Mouse (Mus musculus) urinary bladder, postnatal 10 days (tissue): Measurements from ENCODE around the gene Rhoh.

Experiments used
- DNase-seq: peaks from one replicate; pipeline ENCODE4 v3.0.0; 2022; ENCODE audit warnings: low spot score

Rhoh gene

DNA sequence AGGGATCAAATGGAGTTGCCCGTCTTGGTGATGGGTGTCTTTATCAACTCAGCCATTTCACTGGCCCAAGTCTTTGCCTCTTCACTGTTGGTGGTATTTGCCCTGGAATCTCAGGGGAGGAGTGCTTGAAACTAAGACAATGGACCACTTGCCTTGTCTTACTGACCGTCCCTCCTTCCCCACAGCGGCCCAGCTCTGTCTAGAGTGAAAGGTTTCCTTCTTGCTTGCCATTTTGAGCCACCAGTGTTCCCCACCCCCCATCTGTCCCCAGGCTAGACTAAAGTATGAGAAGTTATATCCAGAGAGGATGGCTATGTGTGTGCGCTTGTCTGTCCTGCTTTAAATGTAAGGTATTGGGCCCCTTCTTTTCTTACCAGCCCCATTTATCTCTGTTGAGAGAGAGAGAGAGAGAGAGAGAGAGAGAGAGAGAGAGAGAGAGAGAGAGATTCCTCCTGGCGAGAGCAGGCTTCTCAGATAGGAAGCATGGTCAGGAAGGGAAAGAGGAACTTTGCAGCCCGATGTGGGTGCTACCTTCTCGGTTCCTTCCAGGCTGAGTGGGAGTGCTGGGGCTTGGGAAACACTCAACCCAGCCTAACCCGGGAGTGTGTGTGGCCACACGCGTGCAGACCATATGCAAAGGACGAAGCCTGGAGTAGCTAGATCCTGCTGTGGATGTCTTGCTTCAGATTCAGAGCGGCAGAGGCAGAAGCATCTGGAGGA is 572 bp upstream of the Rhoh start:
- no peak for DNase-seq

DNA sequence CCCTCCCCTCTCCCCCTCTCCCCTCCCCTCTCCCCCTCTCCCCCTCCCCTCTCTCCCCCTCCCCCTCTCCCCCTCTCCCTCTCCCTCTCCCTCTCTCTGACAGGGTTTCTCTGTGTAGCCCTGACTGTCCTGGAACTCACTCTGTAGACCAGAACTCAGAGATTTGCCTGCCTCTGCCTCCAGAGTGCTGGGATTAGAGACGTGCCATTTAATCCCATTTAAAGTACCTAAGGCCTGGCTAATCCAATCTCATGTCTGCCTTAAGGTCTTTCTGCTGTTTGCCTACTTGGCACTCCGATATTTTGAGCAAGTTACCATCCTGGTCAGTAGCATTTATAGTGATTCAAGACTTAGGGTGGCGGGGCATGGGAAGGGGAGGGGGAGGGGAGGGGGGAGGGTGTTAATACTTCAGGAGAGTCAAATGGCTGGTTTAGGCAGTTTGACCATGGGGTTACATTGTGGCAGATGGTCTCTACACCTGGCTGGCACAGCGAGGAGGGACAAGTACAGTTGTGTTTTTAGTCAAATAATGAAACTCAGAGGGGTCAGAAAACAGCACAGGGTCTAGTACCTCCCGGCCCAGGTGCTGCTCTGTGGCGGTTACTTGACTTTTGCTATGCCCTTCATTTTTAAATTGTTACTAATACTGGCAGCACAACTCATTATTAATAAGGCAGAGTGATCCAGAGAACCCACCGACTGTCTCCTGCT is 1.4 kb downstream of the Rhoh start:
- no peak for DNase-seq

DNA sequence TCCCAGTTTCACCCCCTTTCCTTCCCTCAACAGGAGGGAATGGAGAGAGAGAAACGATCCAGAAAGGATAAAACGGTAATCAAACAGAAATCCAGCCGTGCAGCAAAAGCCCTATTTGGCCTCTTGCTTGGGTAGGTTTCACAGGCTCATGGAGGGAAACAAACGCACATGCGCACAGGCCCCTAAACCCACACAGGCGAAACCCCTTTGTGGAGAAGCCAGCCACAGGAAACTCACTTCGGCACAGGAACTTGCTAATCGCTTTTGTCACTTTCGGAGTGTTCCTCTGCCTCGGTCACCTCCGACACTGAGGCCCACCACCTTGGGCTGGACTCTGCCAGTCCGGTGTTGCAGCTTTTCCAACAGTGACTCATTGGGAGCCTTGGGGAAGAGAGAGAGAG is 2.3 kb downstream of the Rhoh start:
- DNase-seq = no peak

DNA sequence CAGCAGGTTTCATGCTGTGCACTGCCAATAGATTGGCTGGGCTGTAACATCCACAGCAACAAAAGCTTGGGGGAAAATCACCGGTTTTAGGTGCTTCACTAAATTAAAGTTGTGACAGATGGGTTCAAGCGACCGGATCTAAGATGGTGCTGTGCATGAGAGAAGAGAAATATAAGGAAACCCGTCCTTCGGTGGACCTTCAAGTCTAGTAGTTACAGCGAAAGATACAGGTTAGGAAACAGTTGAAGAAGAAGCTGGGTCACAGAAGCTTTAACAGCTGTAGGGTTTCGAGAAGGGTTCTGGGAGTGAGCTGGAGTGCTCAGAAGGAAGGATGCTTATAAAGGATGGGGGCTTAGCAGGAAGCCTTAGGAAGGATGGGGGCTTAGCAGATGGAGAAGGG is 3.5 kb downstream of the Rhoh start:
- no peak for DNase-seq

DNA sequence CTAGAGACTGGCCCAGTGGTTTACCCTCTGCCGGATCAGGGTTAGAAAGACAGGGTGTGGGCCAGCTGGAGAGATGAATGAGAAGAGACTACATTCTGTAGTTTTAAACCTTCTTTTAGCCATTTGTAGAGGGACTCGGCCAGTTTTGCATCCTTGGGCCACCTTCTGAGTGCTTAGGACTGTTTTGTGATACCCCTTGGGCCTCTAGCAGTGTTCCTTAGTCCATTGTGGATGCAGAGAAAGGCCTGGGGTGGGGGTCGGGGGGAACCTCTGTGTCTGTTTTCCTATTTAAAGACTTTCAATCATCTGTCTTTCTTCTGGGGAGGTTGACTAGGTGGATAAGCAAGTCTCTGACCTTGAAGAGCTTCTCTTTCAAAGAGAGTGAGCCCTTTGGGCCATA is 3.9 kb downstream of the Rhoh start:
- DNase-seq = no peak

- no peak for DNase-seq
Observed at GRCm38 (mm10) chr5:65866591-65866990, 5.6 kb downstream of the Rhoh start.

DNA sequence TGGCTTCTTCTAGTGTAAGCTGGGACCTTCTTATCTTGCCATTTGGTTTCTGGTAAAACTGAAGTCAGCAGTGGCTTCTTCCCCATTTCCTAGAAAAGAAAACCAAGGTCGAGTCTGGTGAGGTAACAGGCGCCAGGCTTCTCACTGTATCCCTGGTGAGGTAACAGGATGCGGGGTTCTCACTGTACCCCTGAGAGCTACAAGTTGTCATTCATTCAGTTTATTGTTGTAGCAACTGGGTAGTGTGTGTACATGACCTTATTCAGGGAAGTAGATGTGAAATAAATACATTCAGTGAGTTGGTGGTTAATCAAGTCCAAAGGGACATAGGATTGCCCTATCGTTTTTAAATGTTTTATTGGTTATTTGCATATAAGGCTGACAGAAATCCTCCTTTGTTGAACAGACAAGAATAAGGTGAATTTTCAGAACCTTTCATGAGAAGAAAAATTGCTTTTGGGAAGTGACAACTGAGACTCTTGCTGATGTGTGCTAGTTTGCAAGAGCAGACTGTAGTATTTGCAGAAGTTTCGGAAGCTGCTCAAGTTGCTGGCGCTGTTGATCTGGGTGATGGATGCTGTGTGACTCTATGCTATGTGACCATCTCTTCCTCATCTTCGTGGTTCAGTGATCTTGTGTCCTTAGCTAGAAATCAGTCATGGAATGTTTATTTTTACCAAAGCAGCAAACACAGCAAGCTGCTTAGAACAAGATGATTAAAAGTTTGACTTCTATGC is 6.5 kb downstream of the Rhoh start:
- no peak for DNase-seq

DNA sequence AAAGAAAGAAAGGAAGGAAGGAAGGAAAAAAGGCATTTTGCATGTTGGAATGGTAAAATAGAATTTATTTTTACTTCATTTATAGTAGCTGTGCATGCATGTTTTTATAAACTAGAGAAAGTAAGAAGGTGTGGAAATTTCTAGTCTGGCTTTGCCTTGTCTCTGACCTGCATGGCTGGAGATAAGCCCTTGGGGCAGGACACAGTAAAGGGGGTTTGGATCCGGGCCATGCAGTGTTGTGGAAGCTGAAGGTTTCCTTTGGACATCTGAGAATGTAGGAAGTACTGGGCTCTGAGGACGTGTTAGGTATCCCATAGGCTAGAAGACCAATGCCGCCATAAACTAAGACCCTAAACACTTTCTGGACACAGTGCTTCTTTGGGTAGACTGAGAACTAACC is 7.4 kb downstream of the Rhoh start:
- DNase-seq = no peak

DNA sequence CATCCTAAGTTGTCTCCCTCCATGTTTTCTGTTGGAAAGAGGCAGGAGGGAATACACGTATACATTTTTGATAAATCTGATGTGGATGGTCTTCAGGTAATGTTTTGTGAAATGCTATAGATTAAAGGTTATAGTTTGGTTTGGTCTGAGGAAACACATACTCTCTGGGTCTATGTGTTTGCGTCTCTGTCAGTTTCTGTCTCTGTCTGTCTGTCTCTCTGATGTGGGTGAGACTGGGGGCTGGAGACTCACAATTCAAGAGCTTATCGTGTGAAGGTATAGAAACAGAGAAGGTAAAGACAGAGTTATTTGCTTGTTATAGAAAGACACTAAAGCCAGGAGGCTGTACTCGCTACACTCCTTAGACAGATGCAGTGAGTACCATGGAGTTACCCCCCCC is 8.6 kb downstream of the Rhoh start:
- no peak for DNase-seq

- no peak for DNase-seq
Observed at GRCm38 (mm10) chr5:65871276-65871875, 10.4 kb downstream of the Rhoh start.

GRCm38 (mm10) chr5:65873212-65873611 is 12.2 kb downstream of the Rhoh start:
- DNase-seq = no peak

- DNase-seq = no peak
Observed at GRCm38 (mm10) chr5:65875269-65875668, 14.3 kb downstream of the Rhoh start.

DNA sequence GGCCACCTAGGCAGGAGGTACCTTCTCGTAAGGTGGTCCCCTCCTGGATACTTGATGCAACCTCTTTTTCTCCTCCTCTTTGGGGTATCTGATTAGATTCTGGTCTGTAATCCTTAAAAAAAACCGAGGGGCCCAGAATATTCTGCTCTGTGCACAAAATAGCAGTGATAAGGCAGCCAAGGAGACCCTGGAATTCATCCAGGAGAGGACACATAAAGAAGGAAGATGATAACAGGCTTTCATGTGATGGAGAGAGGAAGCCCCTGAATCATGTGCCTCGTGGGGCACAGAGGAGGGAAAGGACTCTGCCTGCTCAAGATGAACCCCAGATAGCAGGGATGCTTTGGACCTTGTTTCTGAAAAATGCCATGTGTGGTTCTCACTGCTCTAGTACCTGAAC is 17.4 kb downstream of the Rhoh start:
- no peak for DNase-seq

- no peak for DNase-seq
Observed at GRCm38 (mm10) chr5:65881254-65881653, 20.2 kb downstream of the Rhoh start.

DNA sequence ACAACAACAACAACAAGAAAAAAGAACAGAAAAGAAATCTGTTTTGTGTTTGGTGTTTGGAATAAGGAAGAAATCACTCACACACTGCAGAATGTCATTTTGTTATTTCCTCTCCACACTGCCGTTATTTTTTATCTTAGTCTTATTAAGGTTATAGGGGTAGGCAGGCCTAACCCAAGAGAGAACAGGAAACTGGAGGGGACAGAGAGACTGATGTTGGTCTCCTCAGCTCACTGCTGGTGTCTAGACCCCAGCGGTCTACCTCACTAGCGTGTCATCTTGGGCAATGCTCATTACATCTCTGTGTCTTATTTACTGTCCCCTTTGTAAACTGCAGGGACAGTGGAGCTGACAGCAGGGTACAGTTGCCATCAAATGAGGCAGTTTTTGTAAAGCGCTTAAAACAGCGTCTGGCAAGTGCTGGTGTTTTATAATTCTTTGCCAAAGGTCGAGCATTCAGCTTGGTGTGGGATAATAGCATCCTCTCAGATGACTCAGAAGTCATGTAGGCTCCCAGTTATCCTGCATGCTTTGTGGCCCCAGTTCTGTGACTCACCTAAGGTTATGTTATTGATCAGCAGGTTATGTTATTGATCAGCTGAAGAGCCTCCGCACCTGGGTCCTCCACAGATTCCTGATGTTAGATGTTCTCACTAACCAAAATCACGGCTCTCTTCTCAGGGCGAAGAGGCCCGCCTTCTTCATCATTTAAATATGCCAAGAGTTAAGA is 21.6 kb downstream of the Rhoh start:
- no peak for DNase-seq

GRCm38 (mm10) chr5:65883355-65883754 is 22.3 kb downstream of the Rhoh start:
- DNase-seq = no peak

DNA sequence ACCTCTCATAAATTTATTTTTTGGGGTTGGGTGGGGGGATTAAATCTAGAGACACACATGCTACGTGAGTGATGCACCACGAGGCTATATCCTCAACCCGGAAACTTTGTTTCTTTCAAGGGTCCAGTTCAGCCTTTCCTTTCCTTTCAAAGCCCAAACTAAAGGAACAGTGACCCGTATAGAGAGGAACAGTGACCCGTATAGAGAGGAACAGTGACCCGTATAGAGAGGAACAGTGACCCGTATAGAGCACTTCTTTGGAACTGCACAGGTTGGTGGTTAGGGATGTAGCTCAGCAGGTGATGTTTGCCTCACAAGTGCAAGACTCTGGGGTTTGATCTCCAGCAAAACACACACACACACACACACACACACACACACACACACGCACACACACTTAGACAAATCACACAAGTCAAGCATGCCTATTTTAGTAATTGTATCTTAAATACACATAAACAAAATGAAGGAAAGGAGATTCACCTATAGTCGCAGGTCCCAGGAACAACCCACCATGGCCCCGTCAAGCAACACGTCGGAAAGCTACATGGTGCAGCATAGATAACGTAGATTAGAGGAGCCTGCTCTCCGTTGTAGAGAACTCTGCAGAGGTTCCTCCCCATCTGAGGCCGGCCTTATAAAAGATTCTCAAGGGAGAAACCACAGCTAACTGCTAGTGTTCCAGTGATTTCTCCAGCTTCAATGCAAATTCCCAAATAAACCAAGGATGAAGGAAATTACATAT is 24.9 kb downstream of the Rhoh start:
- no peak for DNase-seq

GRCm38 (mm10) chr5:65888102-65888501 is 27.1 kb downstream of the Rhoh start:
- no peak for DNase-seq

- DNase-seq = no peak
Observed at GRCm38 (mm10) chr5:65888998-65889397, 28.0 kb downstream of the Rhoh start.

DNA sequence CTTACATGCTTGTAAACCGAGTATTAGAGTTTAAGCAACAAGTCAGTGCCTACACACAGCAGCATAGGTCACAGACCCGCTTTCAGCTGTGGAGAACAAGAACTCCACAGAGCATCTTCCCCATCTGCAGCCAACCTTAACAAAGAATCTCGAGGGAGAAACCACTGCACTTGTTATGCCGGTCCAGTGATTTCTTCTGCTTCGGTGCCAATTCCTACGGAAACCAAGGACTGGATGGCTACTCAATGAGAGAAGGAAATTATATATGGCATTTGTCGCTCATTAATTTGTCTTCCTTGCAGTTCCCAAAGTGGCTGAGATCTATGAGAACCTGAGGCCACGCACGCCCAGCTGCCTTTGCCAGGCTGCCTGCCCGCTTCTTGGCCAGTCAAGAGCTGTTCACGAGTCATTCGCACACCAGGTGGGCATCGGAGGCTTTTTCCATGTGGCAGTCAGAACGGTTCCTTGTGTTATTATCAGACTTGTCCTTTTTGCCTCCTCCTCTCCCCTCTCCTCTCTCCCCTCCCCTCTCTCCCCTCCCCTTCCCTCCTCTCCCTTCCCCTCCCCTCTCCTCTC is 30.3 kb downstream of the Rhoh start:
- DNase-seq = no peak

DNA sequence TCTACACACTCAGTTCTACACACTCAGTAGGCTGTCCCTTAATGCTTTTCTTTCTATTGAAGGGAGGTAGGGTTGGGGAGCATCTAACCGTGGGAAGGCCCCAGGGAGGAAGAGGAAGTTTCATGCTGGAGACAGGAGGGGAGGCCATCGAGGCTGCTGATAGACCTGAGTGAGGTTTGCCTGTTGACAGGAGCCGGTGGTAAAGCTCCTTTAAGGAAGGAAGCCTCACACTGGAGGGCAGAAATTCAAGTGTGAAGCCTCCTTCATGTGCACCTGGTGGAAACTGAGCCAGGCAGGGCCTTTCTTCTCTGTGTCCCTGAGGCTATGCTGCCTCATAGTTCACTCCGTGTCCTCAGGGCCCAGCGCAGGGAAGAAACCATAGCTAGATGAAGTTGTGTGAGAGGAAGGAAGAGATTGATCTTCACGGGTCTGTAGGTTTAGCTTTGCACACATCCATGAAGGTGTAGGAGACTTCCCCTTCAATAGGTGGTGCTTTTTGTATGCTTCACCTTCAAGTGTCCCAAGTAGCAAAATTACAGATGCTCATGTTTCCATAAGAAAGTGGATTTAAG is 34.2 kb downstream of the Rhoh start:
- DNase-seq = no peak
